Mouse (Mus musculus): ENCODE results near the gene Higd2a. TPM values are rescaled to one million over a fixed set of nuclear protein-coding genes. Genes with fewer than 3 reads are reported as not detected.

Higd2a gene
- polyA plus RNA-seq, 1 experiment = 40.1 TPM

GRCm38 (mm10) chr13:54616307-54616706 lies 26.3 kb downstream of the Higd2a start:
- no peak for TF ChIP-seq CTCF (IDR thresholded peaks at IDR 0.05; ENCODE audit: control insufficient read depth, insufficient read depth, low read length)
- TF ChIP-seq POLR2A (IDR thresholded peaks at IDR 0.05; ENCODE audit: borderline replicate concordance, control insufficient read depth, low read depth, low read length) = no peak
- Histone ChIP-seq H3K4me3 (replicated peaks; ENCODE audit: control insufficient read depth, low read depth, low read length) (no peak overlapping the region), H3K27ac (ENCODE audit: control insufficient read depth, insufficient read depth, low read depth, low read length, poor library complexity) (no peak overlapping the region), H3K4me1 (ENCODE audit: control insufficient read depth, insufficient read depth, low read length) (no peaks in the 10 kb centered on the region; the same call in 1 of the 2 replicates)
- 82% methylated on average over 8 of the region's 8 CpGs for WGBS

DNA sequence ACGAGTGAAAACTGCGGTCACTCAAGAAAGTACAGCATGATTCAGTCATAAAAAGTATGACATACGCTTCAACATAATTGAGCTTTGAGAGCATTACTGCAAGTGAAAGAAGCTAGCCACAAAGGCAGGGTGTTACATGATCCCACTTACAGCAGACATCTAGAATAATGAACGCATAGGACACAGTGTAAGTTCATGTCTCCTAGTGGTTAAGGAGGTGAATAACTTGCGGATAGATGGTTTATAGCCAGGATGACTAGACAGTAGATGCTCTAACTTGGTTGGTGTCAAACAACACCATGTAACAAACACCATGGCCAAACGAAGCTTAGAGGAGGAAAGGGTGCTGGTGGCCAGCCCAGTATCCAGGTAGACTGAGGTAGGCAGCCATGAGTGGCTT lies 27.0 kb downstream of the Higd2a start:
- Histone ChIP-seq H3K4me3 (replicated peaks; ENCODE audit: control insufficient read depth, low read depth, low read length) (no peak overlapping the region), H3K27ac (ENCODE audit: control insufficient read depth, insufficient read depth, low read depth, low read length, poor library complexity) (no peak overlapping the region), H3K4me1 (ENCODE audit: control insufficient read depth, insufficient read depth, low read length) (no peaks in the 10 kb centered on the region; the same call in 1 of the 2 replicates)
- 63% methylated on average over 6 of the region's 6 CpGs for WGBS
- TF ChIP-seq POLR2A (IDR thresholded peaks at IDR 0.05; ENCODE audit: borderline replicate concordance, control insufficient read depth, low read depth, low read length) (no peak), CTCF (IDR thresholded peaks at IDR 0.05; ENCODE audit: control insufficient read depth, insufficient read depth, low read length) (no peak)

- H3K4me1 ChIP-seq (ENCODE audit: control insufficient read depth, insufficient read depth, low read length) = peaks cover 2% of the 10 kb centered on the region; the same call in 1 of the 2 replicates
- WGBS = 12% methylated on average over 44 of the region's 44 CpGs
- peak within 1 kb of the TSS; percentile 80 for H3K27ac ChIP-seq (ENCODE audit: control insufficient read depth, insufficient read depth, low read depth, low read length, poor library complexity)
- H3K4me3 ChIP-seq (replicated peaks; ENCODE audit: control insufficient read depth, low read depth, low read length) = peak within 1 kb of the TSS; percentile 92
- TF ChIP-seq POLR2A (IDR thresholded peaks at IDR 0.05; ENCODE audit: borderline replicate concordance, control insufficient read depth, low read depth, low read length) = peak; percentile 94
- peak; percentile 94 for TF ChIP-seq CTCF (IDR thresholded peaks at IDR 0.05; ENCODE audit: control insufficient read depth, insufficient read depth, low read length)
Observed at GRCm38 (mm10) chr13:54621155-54621932, 31.3 kb downstream of the Higd2a start, which contains the start of gene Faf2. Faf2 (plus strand) TSS chr13:54621784.

DNA sequence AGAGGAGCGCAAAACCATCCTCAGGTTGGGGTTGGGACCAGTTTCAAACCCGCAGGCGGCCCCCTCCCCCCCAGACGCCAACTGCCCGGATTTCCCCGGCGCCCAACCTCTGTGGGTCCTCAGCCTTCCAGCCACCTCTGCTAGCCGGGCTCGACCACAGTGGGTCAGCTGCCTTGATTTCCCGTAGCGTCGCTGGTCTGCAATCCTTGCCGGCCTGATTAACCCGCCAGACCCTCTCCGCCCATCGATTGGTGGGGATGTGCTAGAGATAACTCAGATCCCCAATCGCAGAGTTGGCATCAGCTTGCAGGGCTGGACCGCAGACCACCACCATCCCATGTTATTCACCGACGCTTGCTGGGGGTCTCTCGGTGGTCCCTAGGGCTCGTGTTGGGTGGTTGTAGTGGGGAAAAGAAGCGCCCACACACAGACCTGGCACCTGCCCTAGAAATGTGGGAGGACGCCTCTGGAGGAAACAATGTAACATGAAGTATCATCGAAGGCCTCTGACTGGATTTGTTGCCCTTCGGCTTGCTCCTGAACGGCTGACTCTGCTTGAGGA lies 32.0 kb downstream of the Higd2a start:
- peak overlapping the region; percentile 92 for H3K4me3 ChIP-seq (replicated peaks; ENCODE audit: control insufficient read depth, low read depth, low read length)
- under 1% methylated on average over 27 of the region's 27 CpGs for WGBS
- TF ChIP-seq POLR2A (IDR thresholded peaks at IDR 0.05; ENCODE audit: borderline replicate concordance, control insufficient read depth, low read depth, low read length) (no peak), CTCF (IDR thresholded peaks at IDR 0.05; ENCODE audit: control insufficient read depth, insufficient read depth, low read length) (no peak)
- peak overlapping the region; percentile 80 for H3K27ac ChIP-seq (ENCODE audit: control insufficient read depth, insufficient read depth, low read depth, low read length, poor library complexity)
- H3K4me1 ChIP-seq (ENCODE audit: control insufficient read depth, insufficient read depth, low read length) = peaks cover 2% of the 10 kb centered on the region; the same call in 1 of the 2 replicates

DNA sequence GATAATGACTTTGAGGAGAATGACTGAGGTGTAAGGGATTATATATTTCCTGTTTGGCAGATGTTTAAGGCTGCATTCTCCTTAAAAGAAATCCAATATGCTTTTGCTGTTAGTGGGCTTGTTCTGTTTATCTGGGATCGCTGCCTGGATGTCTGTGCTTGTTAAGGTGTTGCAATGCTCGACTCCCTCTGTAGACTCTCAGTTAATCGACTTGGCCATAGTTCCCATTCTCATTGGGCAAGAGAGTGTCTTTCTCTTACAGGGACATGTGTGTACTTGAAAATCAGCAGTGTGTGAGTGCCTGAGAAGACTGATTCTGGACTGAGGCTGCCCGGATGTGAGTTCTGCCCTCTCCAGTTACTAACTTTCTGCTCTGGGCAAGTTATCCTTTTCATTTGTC lies 39.1 kb downstream of the Higd2a start:
- 52% methylated on average over 4 of the region's 4 CpGs for WGBS
- TF ChIP-seq POLR2A (IDR thresholded peaks at IDR 0.05; ENCODE audit: borderline replicate concordance, control insufficient read depth, low read depth, low read length) (no peak), CTCF (IDR thresholded peaks at IDR 0.05; ENCODE audit: control insufficient read depth, insufficient read depth, low read length) (no peak)
- Histone ChIP-seq H3K4me3 (replicated peaks; ENCODE audit: control insufficient read depth, low read depth, low read length) (no peak overlapping the region), H3K4me1 (ENCODE audit: control insufficient read depth, insufficient read depth, low read length) (peaks cover 2% of the 10 kb centered on the region; the same call in 1 of the 2 replicates), H3K27ac (ENCODE audit: control insufficient read depth, insufficient read depth, low read depth, low read length, poor library complexity) (no peak overlapping the region)

GRCm38 (mm10) chr13:54632731-54633277 lies 42.8 kb downstream of the Higd2a start:
- no peak overlapping the region for H3K27ac ChIP-seq (ENCODE audit: control insufficient read depth, insufficient read depth, low read depth, low read length, poor library complexity)
- H3K4me1 ChIP-seq (ENCODE audit: control insufficient read depth, insufficient read depth, low read length) = no peaks in the 10 kb centered on the region
- no peak overlapping the region for H3K4me3 ChIP-seq (replicated peaks; ENCODE audit: control insufficient read depth, low read depth, low read length)
- no peak for TF ChIP-seq POLR2A (IDR thresholded peaks at IDR 0.05; ENCODE audit: borderline replicate concordance, control insufficient read depth, low read depth, low read length)
- no peak for TF ChIP-seq CTCF (IDR thresholded peaks at IDR 0.05; ENCODE audit: control insufficient read depth, insufficient read depth, low read length)
- 83% methylated on average over 3 of the region's 3 CpGs for WGBS

DNA sequence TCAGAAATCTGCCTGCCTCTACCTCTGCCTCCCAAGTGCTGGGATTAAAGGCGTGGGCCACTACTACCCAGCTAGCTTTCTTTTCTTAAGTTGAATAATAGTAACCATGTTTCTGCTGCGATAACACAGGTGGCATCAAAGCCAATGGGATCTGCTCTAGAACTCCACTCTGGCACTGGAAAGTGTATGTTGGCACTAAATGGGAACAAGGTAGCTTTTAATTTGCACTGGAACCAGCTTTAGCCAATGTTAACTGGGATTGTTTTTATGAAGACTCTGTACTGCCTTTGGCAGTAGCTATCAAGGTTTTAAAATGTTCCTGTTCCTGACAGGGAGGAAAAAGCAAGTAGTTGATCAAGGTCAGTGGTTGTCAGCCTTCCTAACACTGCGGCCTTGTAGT lies 45.0 kb downstream of the Higd2a start:
- TF ChIP-seq POLR2A (IDR thresholded peaks at IDR 0.05; ENCODE audit: borderline replicate concordance, control insufficient read depth, low read depth, low read length) (no peak), CTCF (IDR thresholded peaks at IDR 0.05; ENCODE audit: control insufficient read depth, insufficient read depth, low read length) (no peak)
- Histone ChIP-seq H3K4me1 (ENCODE audit: control insufficient read depth, insufficient read depth, low read length) (no peaks in the 10 kb centered on the region), H3K4me3 (replicated peaks; ENCODE audit: control insufficient read depth, low read depth, low read length) (no peak overlapping the region), H3K27ac (ENCODE audit: control insufficient read depth, insufficient read depth, low read depth, low read length, poor library complexity) (no peak overlapping the region)
- WGBS = 93% methylated on average over 3 of the region's 3 CpGs

Other genes with a start within 250 kb of the Higd2a start
- gene Cplx2, start 218.9 kb upstream of the Higd2a start, polyA plus RNA-seq (2011; ENCODE audit: insufficient read depth, insufficient read length, low replicate concordance, missing spikeins) = 3.6 and 7.4 TPM in 2 replicates
- 10.7 and 17.6 TPM in 2 replicates for gene Thoc3, start 121.4 kb upstream of the Higd2a start, polyA plus RNA-seq (2011; ENCODE audit: insufficient read depth, insufficient read length, low replicate concordance, missing spikeins)
- gene Simc1, start 86.4 kb upstream of the Higd2a start, polyA plus RNA-seq (2011; ENCODE audit: insufficient read depth, insufficient read length, low replicate concordance, missing spikeins) = 3.2 and 4.2 TPM in 2 replicates
- 17.9 and 24.8 TPM in 2 replicates for gene 4833439L19Rik, start 24.8 kb upstream of the Higd2a start, polyA plus RNA-seq (2011; ENCODE audit: insufficient read depth, insufficient read length, low replicate concordance, missing spikeins)
- 6.0 and 6.2 TPM in 2 replicates for gene Arl10, start 15.2 kb upstream of the Higd2a start, polyA plus RNA-seq (2011; ENCODE audit: insufficient read depth, insufficient read length, low replicate concordance, missing spikeins)
- gene Nop16, start 117 bp upstream of the Higd2a start, polyA plus RNA-seq (2011; ENCODE audit: insufficient read depth, insufficient read length, low replicate concordance, missing spikeins) = 9.5 and 16.1 TPM in 2 replicates
- gene Cltb, start 21.1 kb downstream of the Higd2a start, polyA plus RNA-seq (2011; ENCODE audit: insufficient read depth, insufficient read length, low replicate concordance, missing spikeins) = 19.8 TPM in 2 replicates
- 14.6 and 26.3 TPM in 2 replicates for gene Faf2, start 31.6 kb downstream of the Higd2a start, polyA plus RNA-seq (2011; ENCODE audit: insufficient read depth, insufficient read length, low replicate concordance, missing spikeins)
- gene Rnf44, start 103.7 kb downstream of the Higd2a start, polyA plus RNA-seq (2011; ENCODE audit: insufficient read depth, insufficient read length, low replicate concordance, missing spikeins) = 26.7 and 60.0 TPM in 2 replicates
- gene Cdhr2, start 111.3 kb downstream of the Higd2a start, polyA plus RNA-seq (2011; ENCODE audit: insufficient read depth, insufficient read length, low replicate concordance, missing spikeins) = not detected in 2 replicates
- gene Gprin1, start 159.7 kb downstream of the Higd2a start, polyA plus RNA-seq (2011; ENCODE audit: insufficient read depth, insufficient read length, low replicate concordance, missing spikeins) = not detected in 2 replicates
- not detected in 2 replicates for gene Sncb, start 176.4 kb downstream of the Higd2a start, polyA plus RNA-seq (2011; ENCODE audit: insufficient read depth, insufficient read length, low replicate concordance, missing spikeins)
- 3.1 TPM in 1 of 2 replicates, not detected in the other for gene Eif4e1b, start 193.8 kb downstream of the Higd2a start, polyA plus RNA-seq (2011; ENCODE audit: insufficient read depth, insufficient read length, low replicate concordance, missing spikeins)
- gene Tspan17, start 199.2 kb downstream of the Higd2a start, polyA plus RNA-seq (2011; ENCODE audit: insufficient read depth, insufficient read length, low replicate concordance, missing spikeins) = 11.8 and 12.0 TPM in 2 replicates